Mouse (Mus musculus): Measurements from ENCODE around the gene Rsph1.

GRCm38 (mm10) chr17:31297521-31297939 is 20.3 kb upstream of the Rsph1 start:
- TF ChIP-seq POLR2A (IDR thresholded peaks at IDR 0.05; ENCODE audit: control insufficient read depth, extremely low read depth, insufficient read depth, low read length, poor library complexity) (no peak), CTCF (IDR thresholded peaks at IDR 0.05; ENCODE audit: borderline replicate concordance, control insufficient read depth, extremely low read depth, insufficient read depth, low read length, poor library complexity) (no peak)

All from thymus, adult 2 months (tissue).